Mouse (Mus musculus): ENCODE data around the gene Gpr108.

Gene Gpr108

DNA sequence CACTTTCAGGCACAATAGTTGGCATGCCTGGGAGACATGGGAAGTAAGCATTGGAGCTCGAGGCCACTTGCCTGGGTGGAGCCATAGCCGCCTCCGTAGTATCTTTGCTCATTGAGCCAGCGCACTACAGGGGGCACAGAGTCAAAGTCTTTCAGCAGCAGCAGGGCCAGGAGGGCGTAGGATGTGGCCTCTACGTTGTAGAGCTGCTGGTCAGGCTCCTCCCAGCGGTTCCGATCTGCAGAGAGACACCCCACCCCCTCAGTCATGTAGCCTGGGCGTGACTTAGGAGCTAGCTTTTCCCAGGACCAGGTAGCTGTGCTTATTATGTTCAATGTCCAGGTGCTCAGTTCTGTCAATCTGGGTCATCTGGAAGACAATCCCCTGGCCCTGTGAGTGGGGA lies 36.7 kb downstream of the Gpr108 start:
- no peak for DNase-seq (ENCODE audit: low read depth, low spot score)

DNA sequence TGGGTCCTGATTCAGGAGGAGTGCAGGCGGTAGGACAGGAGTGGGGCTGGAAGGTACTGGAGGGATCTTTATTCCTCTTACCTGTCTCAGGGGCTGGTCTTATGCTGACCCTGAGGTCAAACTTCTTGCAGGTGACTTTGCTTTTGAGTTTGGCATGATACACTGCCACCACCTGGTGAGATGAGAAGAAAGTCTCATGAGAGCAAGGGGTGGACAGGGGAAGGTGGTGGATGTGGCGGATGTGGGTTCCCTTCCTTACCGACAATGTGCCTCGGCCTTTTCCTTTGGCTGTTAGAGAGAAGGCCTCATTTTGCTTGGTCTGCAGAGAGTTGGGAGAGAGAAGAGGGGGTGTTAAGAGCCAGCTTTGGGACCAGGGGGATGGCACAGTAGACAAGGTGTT lies 38.9 kb downstream of the Gpr108 start:
- DNase-seq (ENCODE audit: low read depth, low spot score), result no peak

DNA sequence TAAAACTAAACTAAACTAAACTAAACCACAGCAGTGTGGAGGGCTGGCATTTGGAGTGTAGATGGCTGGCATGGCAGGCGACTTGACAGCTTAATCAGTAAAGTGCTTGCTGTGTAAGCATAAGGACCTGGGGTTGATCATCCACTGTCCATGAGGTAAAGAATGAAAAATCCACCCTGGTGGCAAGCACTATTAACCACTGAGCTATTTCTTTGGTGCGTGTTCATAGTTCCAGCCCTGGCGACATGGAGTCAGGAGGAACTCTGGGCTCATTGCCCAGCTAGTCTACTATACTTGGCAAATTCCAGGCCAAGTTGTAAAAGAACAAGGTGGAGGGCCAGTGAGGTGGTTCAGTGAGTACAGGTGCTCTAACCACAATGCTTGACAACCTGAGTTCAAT lies 40.3 kb downstream of the Gpr108 start:
- no peak for DNase-seq (ENCODE audit: low read depth, low spot score)

DNA sequence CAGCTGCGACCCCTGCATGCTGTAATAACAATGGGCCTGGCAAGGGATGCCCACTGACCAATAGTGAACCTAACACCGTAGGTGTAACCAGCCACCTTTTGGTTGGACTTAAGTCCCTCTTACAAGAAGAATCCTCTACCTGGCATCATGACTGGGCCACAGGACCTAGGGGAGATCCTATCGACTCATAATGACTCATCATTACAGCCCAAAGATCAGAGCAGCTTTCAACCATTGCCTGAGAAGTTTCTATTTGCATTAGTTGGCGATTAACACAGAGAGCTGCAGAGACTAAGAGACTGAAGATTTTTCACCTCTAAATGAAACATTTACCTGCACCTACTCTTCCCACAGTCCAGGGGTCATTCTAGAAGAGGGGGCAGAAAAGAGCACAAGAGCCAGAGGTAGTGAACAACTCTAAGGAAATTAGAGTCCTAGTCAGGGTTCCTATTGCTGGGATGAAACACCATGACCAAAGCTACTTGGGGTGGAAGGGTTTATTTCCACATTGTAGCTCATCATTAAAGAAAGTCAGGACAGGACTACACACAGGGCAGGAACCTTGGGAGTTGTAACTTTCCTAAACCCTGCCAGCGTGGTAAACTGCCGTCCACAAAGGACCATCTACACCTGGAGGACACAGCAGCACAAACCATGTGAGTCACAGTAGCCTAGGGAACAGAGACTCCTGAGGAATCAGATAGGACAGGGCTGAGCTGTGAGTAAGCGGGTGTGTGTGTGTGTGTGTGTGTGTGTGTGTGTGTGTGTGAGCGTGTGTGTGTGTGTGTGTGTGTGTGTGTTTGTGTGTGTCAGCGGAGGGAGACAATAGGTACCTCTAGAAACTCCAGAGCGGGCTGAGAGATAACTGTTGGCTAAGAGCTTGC lies 46.2 kb downstream of the Gpr108 start:
- no peak for DNase-seq (ENCODE audit: low read depth, low spot score)

DNA sequence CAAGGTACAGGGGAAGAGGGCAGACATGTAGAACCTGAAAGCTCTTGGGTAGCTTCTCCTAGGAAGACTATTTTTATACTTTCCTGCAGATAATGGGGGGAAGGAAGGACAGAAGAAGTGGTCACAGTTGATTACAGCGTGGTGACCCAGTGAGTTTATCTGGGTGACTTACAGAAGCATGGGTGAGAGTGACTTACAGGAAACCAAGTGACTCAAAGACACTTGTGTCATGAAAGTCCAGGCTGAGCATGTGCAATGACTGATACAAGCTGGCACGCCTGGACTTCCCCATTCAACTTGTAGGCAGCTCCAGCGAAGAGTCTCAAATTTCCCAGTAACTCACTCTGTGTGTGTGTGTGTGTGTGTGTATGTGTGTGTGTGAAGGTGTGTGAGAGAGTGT lies 50.0 kb downstream of the Gpr108 start:
- no peak for DNase-seq (ENCODE audit: low read depth, low spot score)

DNA sequence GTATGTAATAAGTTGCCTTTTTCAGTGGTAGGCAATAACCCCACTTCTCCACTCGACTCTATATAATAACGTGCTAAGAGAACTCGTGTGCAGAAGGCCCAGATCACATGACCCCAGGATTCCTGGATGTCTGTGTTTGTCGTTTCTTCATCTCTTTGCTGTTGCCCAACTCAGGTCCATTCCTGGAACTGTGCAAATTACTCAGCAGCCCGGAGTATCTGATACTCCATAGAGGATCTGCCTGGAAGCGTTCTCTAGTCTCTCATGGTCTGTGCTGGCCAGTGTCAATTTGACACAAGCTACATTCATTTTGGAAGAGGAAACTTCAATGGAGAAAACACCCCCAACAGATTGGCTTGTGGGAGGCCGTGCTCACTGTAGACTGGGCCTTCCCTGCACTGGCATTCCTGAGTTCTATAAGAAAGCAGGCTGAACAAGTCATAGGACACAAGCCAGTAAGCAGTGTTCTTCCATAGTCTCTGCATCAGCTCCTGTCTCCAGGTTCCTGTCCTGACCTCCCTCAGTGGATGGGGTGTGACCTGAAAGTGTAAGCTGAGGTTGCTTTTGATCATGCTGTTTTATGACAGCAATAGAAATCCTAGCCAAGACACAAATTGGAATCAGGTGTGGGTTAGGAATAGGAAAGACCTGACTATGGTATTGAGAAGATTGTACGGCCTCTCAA lies 52.8 kb downstream of the Gpr108 start:
- no peak for DNase-seq (ENCODE audit: low read depth, low spot score)

DNA sequence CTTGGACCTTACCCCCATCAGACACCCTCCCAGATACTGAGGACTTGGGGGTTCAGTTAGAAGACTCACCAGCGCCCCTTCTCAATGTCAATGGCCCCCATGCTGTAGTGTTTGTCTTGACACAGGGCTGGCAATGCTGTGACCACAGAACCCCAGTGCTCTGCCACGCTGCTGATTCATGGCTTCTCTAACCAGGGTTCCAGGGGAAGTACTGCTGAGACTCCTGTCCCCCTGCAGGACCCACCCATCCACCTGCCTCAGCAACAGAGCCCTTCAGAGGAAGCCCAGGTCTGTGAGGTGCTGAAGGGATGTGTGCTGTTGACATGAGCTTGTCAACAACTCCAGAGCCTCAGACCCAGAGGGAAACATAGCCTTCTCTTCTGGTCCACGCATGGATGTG lies 53.5 kb downstream of the Gpr108 start:
- DNase-seq (ENCODE audit: low read depth, low spot score), result no peak

DNA sequence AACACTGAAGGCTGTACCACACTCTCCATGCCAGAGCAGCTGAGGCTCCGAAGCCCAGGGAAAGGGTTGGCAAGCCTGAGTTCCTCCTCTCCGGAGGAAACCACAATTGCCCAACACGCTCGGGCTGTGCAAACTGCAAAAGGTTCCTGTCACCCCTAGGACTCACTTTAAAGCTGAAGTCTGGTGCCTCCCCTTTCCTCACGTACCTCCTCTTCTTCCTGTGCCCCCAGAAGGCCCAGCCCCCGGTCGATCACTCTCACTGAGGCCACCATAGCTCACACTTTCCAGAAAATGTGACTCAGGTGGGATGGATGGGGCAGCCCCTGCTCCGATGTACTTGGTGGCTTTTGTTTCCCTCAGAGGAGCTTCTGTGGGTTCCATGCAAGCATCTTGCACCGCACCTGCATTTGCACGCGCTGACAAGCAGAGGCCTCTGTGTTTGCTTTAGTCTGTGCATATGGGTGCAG lies 54.2 kb downstream of the Gpr108 start, which contains the start of gene Tnfsf14:
Gene Tnfsf14, minus strand, starts transcription at position 137 of the 467 bp plus-strand sequence.
- no peak for DNase-seq (ENCODE audit: low read depth, low spot score)

DNA sequence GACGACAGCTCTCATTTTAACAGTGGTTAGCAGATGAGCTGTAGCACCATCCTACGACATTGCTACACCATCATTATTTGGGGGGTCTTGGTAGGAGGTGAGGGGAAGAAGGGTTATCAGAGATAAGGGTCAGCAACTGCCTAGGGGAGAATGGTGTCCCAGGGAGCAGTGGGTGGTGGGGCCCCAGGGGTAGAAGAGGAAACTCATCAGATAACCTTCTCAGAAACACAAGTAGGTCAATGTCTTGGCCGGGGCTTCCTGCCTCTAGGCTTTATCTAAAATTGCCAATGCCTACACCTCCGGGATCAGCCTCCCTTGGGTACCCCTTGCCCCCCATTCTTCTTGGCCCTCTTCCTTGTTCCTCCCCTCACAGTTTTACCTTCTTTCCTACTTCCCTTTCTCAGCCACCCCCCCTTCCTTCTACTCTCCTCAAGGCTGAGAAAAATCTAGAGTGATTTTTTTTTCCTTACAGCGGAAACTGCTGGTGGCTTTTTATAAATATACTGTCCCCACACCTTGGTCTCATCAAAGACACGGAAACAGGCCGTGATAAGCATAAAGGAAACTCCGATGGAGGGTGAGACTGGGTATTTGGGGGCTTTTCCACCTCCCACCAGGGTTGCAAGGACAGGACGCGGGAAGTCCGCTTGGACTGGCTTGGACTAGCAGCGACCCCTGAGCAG lies 59.6 kb downstream of the Gpr108 start:
- DNase-seq (ENCODE audit: low read depth, low spot score), result no peak

DNA sequence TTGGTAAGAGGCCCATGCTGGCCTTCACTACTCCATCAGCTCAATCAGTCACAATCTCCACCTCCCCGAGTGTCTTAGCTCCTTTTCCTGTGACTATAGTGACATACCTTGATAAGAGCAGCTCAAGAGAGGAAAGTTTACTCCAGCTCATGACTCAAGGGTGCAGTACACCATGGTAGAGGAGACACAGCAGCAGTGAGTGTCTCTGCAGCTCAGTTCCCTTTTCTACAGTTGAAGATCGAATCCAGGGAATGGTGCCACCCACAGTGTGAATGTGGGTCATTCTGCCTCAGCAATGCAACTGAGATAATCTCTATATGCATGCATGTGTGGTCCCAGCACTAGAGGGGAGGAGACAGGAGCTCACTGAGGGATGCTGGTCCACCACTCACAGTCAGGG lies 62.6 kb downstream of the Gpr108 start:
- no peak for DNase-seq (ENCODE audit: low read depth, low spot score)

Measured in telencephalon, adult 2 months (tissue).